Mouse (Mus musculus) forebrain, embryonic 11.5 days (tissue): ENCODE measurements at regions not wholly inside any gene's neighbourhood (a gene's known extent, or its start where the extent isn't known, plus 50 kb on each side); places are given as distances from the start of the nearest gene placed in this dataset.

Experiments
- ATAC-seq: fragments of 200-750 bp; cut with Nextera tagmentation; replicated peaks from 2 replicates; pipeline ENCODE4 v1.8.0; 2017; ENCODE audit warnings: moderate TSS enrichment; ENCODE audit not compliant: low FRiP score
- DNase-seq: peaks from one replicate; pipeline ENCODE4 v3.0.0-alpha.2; 2017; ENCODE audit warnings: low spot score
- H3K27ac ChIP-seq: fragments of 300-500 bp; sonication (generic); 2 replicates; pipeline ENCODE4 v1.5.1; 2014; ENCODE audit warnings: low read depth, low read length
- H3K27me3 ChIP-seq: fragments of 300-500 bp; sonication (generic); 2 replicates; pipeline ENCODE4 v1.6.1; 2014; ENCODE audit warnings: mild to moderate bottlenecking, low read length, mixed read lengths; ENCODE audit not compliant: control insufficient read depth, insufficient read depth
- H3K36me3 ChIP-seq: fragments of 300-500 bp; sonication (generic); 2 replicates; pipeline ENCODE4 v1.6.1; 2014; ENCODE audit warnings: mild to moderate bottlenecking, low read length, moderate library complexity, mixed read lengths; ENCODE audit not compliant: control insufficient read depth, insufficient read depth
- H3K4me1 ChIP-seq: fragments of 300-500 bp; sonication (generic); replicated peaks from 2 replicates; pipeline ENCODE4 v1.6.1; 2014; ENCODE audit warnings: low read length, mixed read lengths; ENCODE audit not compliant: control insufficient read depth, insufficient read depth
- H3K4me2 ChIP-seq: fragments of 300-500 bp; sonication (generic); 2 replicates; pipeline ENCODE4 v1.6.1; 2014; ENCODE audit warnings: low read depth, mild to moderate bottlenecking, low read length, moderate library complexity, mixed read lengths; ENCODE audit not compliant: severe bottlenecking
- H3K4me3 ChIP-seq: fragments of 300-500 bp; sonication (generic); 2 replicates; pipeline ENCODE4 v1.5.1; 2014; ENCODE audit warnings: low read depth, low read length
- H3K9ac ChIP-seq: fragments of 300-500 bp; sonication (generic); 2 replicates; pipeline ENCODE4 v1.6.1; 2014; ENCODE audit warnings: low read length
- H3K9me3 ChIP-seq: fragments of 300-500 bp; sonication (generic); 2 replicates; pipeline ENCODE4 v1.6.1; 2016; ENCODE audit warnings: low read length, mixed read lengths; ENCODE audit not compliant: control insufficient read depth
- WGBS: fragments of 180-500 bp; shearing (Covaris S2); extraction: QIAGEN DNeasy Blood & Tissue Kit; methylation state at CpG from one replicate; pipeline ENCODE4 v1.1.7; 2014; 5-methylcytosine and 5-hydroxymethylcytosine counted together

- Histone ChIP-seq H3K9ac (no peak overlapping the region), H3K36me3 (no peaks in the 10 kb centered on the region), H3K4me3 (no peak overlapping the region), H3K4me1 (no peaks in the 10 kb centered on the region), H3K27me3 (no peaks in the 10 kb centered on the region), H3K27ac (no peak overlapping the region), H3K4me2 (no peak overlapping the region), H3K9me3 (no peaks in the 10 kb centered on the region)
- WGBS: 91% methylated on average over 4 of the region's 4 CpGs
- ATAC-seq (no peak), DNase-seq (no peak)
Measured at GRCm38 (mm10) chr2:79059944-79060238, 192.0 kb downstream of the Ube2e3 start.

GRCm38 (mm10) chr2:79060320-79060719 lies 192.4 kb downstream of the Ube2e3 start:
- Histone ChIP-seq H3K9ac (no peak overlapping the region), H3K4me2 (no peak overlapping the region), H3K4me3 (no peak overlapping the region), H3K4me1 (no peaks in the 10 kb centered on the region), H3K9me3 (no peaks in the 10 kb centered on the region), H3K36me3 (no peaks in the 10 kb centered on the region), H3K27me3 (no peaks in the 10 kb centered on the region), H3K27ac (no peak overlapping the region)
- WGBS: 89% methylated on average over 7 of the region's 7 CpGs
- no peak for DNase-seq
- ATAC-seq: no peak

- DNase-seq (no peak), ATAC-seq (no peak)
- 80% methylated on average over 4 of the region's 4 CpGs for WGBS
- no peak overlapping the region for H3K4me3 ChIP-seq
- no peak overlapping the region for H3K4me2 ChIP-seq
- no peak overlapping the region for H3K27ac ChIP-seq
- no peaks in the 10 kb centered on the region for H3K27me3 ChIP-seq
- H3K36me3 ChIP-seq: no peaks in the 10 kb centered on the region
- no peak overlapping the region for H3K9ac ChIP-seq
- no peaks in the 10 kb centered on the region for H3K9me3 ChIP-seq
- H3K4me1 ChIP-seq: no peaks in the 10 kb centered on the region
Measured at GRCm38 (mm10) chr2:79061645-79062044, 193.6 kb upstream of the Itga4 start.

- Histone ChIP-seq H3K4me1 (no peaks in the 10 kb centered on the region), H3K27ac (no peak overlapping the region), H3K9me3 (no peaks in the 10 kb centered on the region), H3K9ac (no peak overlapping the region), H3K4me3 (no peak overlapping the region), H3K27me3 (no peaks in the 10 kb centered on the region), H3K36me3 (no peaks in the 10 kb centered on the region), H3K4me2 (no peak overlapping the region)
- 75% methylated on average over 6 of the region's 6 CpGs for WGBS
- DNase-seq (no peak), ATAC-seq (no peak)
Measured at GRCm38 (mm10) chr2:79062196-79062636, 193.0 kb upstream of the Itga4 start.

GRCm38 (mm10) chr2:79063641-79064040 lies 191.6 kb upstream of the Itga4 start:
- Histone ChIP-seq H3K9me3 (no peaks in the 10 kb centered on the region), H3K27me3 (no peaks in the 10 kb centered on the region), H3K36me3 (no peaks in the 10 kb centered on the region), H3K4me1 (no peaks in the 10 kb centered on the region), H3K9ac (no peak overlapping the region), H3K27ac (no peak overlapping the region), H3K4me3 (no peak overlapping the region), H3K4me2 (no peak overlapping the region)
- no peak for DNase-seq
- 94% methylated on average over 2 of the region's 2 CpGs for WGBS
- no peak for ATAC-seq

- no peaks in the 10 kb centered on the region for H3K9me3 ChIP-seq
- H3K4me1 ChIP-seq: no peaks in the 10 kb centered on the region
- DNase-seq: no peak
- no peak overlapping the region for H3K4me2 ChIP-seq
- H3K36me3 ChIP-seq: no peaks in the 10 kb centered on the region
- H3K9ac ChIP-seq: no peak overlapping the region
- ATAC-seq: no peak
- WGBS: 95% methylated on average over 1 of the region's 1 CpGs
- no peaks in the 10 kb centered on the region for H3K27me3 ChIP-seq
- no peak overlapping the region for H3K4me3 ChIP-seq
- H3K27ac ChIP-seq: no peak overlapping the region
Measured at GRCm38 (mm10) chr2:79065321-79065720, 189.9 kb upstream of the Itga4 start.

GRCm38 (mm10) chr2:79076115-79076514 lies 179.1 kb upstream of the Itga4 start:
- H3K4me3 ChIP-seq: no peak overlapping the region
- no peak overlapping the region for H3K27ac ChIP-seq
- no peaks in the 10 kb centered on the region for H3K4me1 ChIP-seq
- H3K9ac ChIP-seq: no peak overlapping the region
- no peaks in the 10 kb centered on the region for H3K27me3 ChIP-seq
- DNase-seq (no peak), ATAC-seq (no peak)
- H3K9me3 ChIP-seq: no peaks in the 10 kb centered on the region
- WGBS: 72% methylated on average over 2 of the region's 2 CpGs
- H3K4me2 ChIP-seq: no peak overlapping the region
- H3K36me3 ChIP-seq: no peaks in the 10 kb centered on the region

- Histone ChIP-seq H3K27ac (no peak overlapping the region), H3K4me3 (no peak overlapping the region), H3K9me3 (no peaks in the 10 kb centered on the region), H3K4me1 (no peaks in the 10 kb centered on the region), H3K9ac (no peak overlapping the region), H3K36me3 (no peaks in the 10 kb centered on the region), H3K4me2 (no peak overlapping the region), H3K27me3 (no peaks in the 10 kb centered on the region)
- ATAC-seq (no peak), DNase-seq (no peak)
- WGBS: 79% methylated on average over 5 of the region's 5 CpGs
Measured at GRCm38 (mm10) chr2:79078836-79079394, 176.3 kb upstream of the Itga4 start.

- Histone ChIP-seq H3K27ac (no peak overlapping the region), H3K4me2 (no peak overlapping the region), H3K9ac (no peak overlapping the region), H3K27me3 (no peaks in the 10 kb centered on the region), H3K4me3 (no peak overlapping the region), H3K9me3 (no peaks in the 10 kb centered on the region), H3K4me1 (no peaks in the 10 kb centered on the region), H3K36me3 (no peaks in the 10 kb centered on the region)
- ATAC-seq (no peak), DNase-seq (no peak)
- 89% methylated on average over 2 of the region's 2 CpGs for WGBS
Measured at GRCm38 (mm10) chr2:79081769-79082168, 173.5 kb upstream of the Itga4 start.
